Mouse (Mus musculus) liver, postnatal 0 days (tissue): Measurements from ENCODE around the gene Kirrel3.

Source experiments
- CTCF ChIP-seq: sonication (generic); IDR thresholded peaks from 2 replicates; pipeline ENCODE4 v1.5.1; 2016; ENCODE audit warnings: antibody characterized with exemption, low read depth
- EP300 ChIP-seq: IDR thresholded peaks from 2 replicates; pipeline ENCODE4 v1.6.1; 2016; ENCODE audit warnings: antibody characterized with exemption, low read depth, mild to moderate bottlenecking

- no peak for TF ChIP-seq CTCF
- TF ChIP-seq EP300: no peak
These were observed 132.4 kb downstream of the Kirrel3 start for GRCm38 (mm10) chr9:34618099-34618498.
